Mouse (Mus musculus) kidney, postnatal 25 days (tissue): Measurements from ENCODE around the gene E2f4.

ENCODE experiments used
- DNase-seq, 2 experiments: peaks; one replicate each; pipeline ENCODE4 v3.0.0; 2021; ENCODE audit warnings: mixed read lengths in 2 of 2

E2f4 gene

GRCm38 (mm10) chr8:105349096-105349771, 51.8 kb downstream of the E2f4 start:
- DNase-seq = no peak

DNA sequence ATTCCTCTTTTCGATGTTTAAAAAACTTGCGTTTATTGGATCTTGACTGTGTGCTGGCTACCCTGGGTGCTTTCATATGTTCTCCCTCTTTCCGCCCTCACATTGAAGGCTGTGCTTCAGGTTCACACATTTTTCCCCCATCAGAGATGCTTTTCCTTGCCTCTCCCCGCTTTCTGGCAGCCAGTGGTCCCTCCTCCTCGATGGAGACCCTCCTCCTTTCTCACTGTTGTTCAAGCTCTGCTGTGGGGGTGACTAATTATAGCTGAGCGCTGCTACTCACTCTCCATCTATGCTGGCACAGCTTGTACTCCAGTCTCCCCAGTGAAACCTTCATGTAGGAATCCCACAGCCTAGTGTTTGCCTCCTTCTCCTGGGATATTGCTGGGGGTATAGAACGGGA, 52.7 kb downstream of the E2f4 start:
- no peak for DNase-seq

DNA sequence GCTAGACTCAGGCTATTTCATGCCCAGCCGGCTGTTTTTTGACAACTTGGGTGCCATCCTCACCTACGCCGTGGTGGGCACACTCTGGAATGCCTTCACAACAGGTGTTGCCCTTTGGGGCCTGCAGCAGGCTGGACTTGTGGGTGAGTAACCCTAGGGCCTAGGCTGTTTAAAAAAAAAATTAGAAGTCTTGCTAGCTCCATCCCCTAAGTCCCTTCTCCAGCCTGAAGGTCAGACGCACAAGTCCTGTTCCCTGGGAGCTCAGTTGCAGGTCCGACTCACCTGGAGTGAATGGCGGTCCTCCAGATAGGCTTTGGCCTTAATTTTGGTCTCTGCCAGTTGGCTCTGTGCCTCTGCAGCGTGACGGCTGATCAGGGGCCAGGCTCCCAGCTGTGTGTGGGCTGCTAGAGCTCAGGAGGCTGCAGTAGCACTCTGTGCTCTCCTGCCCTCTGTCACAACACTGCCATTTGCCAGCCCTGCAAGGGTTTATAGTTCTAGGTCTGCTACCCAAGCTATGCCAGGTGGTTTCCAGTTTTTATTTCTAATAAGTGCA, 56.2 kb downstream of the E2f4 start:
- DNase-seq = no peak

DNA sequence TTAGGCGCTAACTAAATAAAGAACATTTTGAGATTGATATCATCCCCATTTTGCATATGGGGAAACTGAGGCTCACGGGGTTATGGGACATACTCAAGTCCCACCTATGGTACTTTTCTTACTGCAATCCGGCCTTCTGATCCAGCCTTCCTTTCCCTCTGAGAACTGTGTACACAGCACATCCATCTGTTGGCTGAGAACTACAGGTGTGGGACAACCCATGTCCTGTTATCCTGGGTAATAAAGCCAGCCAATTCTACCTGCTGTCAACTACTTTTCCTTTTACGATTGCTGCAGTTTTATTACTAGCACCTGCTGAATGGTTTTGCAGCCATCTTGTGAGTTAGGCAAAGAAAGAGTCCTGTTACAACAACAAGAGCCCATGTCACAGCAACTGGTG, 57.1 kb downstream of the E2f4 start:
- DNase-seq = no peak
